22 mouse cellular contexts compared by ENCODE assay signal in the genomic region with DNA sequence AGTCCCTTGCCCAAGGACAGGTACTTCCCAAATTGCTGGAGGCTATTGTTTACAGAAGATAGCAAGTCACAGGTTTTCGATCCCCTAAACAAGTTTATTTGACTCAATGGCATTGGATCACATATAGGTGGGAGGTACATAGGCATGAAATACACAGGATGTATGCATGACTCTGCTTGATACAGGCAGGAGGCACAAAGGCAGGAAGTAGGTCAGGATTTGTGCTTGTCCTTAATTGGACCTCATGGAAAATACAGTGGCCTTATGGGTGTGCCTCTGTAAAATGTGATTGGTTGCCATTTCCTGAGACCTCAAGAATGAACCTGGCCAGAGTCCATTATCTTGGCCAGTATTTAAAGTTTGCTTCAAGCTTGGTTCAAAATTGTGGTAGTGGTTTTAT. TPM values are rescaled to one million over a fixed set of nuclear protein-coding genes. Genes with fewer than 3 reads are reported as not detected.
"Had no signal": no experiment of that assay in that cellular context is flagged by ENCODE, and none has a peak within 500 bp of the region (broad histone marks: within the 10 kb centered on the region; RNA-seq: fewer than 3 reads in every experiment).

No protein-coding gene starts in this region.

- H3K4me1 ChIP-seq: neural tube, embryonic 13.5 days had no signal

- H3K27ac ChIP-seq: kidney, postnatal 0 days; layer of hippocampus, adult 2 months; left cerebral cortex, adult 2 months; liver, embryonic 13.5 days; macrophage; midbrain, embryonic 12.5 days; neural tube, embryonic 13.5 days; stomach, postnatal 0 days had no signal

- DNase-seq: kidney, adult 2 months; kidney, postnatal 25 days; layer of hippocampus, adult 9-11 months; layer of hippocampus, postnatal 36 days; liver, embryonic 13.5 days; right cerebral cortex, adult 18-20 months; right cerebral cortex, postnatal 14 days; right cerebral cortex, postnatal 4 days; thymus, adult 2 months; thymus, postnatal 14 days; thymus, postnatal 4 days had no signal

- H3K27me3 ChIP-seq: liver, embryonic 13.5 days; midbrain, embryonic 12.5 days; neural tube, embryonic 13.5 days had no signal

- H3K9ac ChIP-seq: liver, embryonic 13.5 days; midbrain, embryonic 12.5 days; neural tube, embryonic 13.5 days had no signal

- ATAC-seq: intestine, postnatal 0 days; midbrain, embryonic 16.5 days had no signal

- H3K9me3 ChIP-seq: liver, embryonic 13.5 days; midbrain, embryonic 12.5 days; neural tube, embryonic 13.5 days had no signal

- H3K4me2 ChIP-seq: liver, embryonic 13.5 days; midbrain, embryonic 12.5 days; neural tube, embryonic 13.5 days had no signal

- H3K36me3 ChIP-seq: liver, embryonic 13.5 days; midbrain, embryonic 12.5 days; neural tube, embryonic 13.5 days had no signal

- H3K4me3 ChIP-seq: layer of hippocampus, adult 2 months; left cerebral cortex, adult 2 months; liver, embryonic 13.5 days; midbrain, embryonic 12.5 days; myocyte; neural tube, embryonic 13.5 days had no signal

RNA-seq across cellular contexts. Expression of a gene that starts 48.9 kb away (rescaled TPM):
- total RNA-seq: megakaryocyte, adult 5-6 weeks had no signal
